Mouse (Mus musculus) embryonic facial prominence, embryonic 12.5 days (tissue): Measurements from ENCODE around the gene Tecr. TPM values are rescaled to one million over a fixed set of nuclear protein-coding genes. Genes with fewer than 3 reads are reported as not detected.

Experiments
- ATAC-seq: fragments of 200-750 bp; cut with Nextera tagmentation; 2 replicates; pipeline ENCODE4 v1.8.0; 2017; ENCODE audit not compliant: insufficient number of reproducible peaks, insufficient read depth, low FRiP score, low TSS enrichment
- H3K27ac ChIP-seq: fragments of 300-500 bp; sonication (generic); 2 replicates; pipeline ENCODE4 v1.5.1; 2016; ENCODE audit warnings: mild to moderate bottlenecking
- H3K27me3 ChIP-seq: fragments of 300-500 bp; sonication (generic); 2 replicates; pipeline ENCODE4 v1.6.1; 2016; ENCODE audit warnings: mild to moderate bottlenecking, moderate library complexity
- H3K36me3 ChIP-seq: fragments of 300-500 bp; sonication (generic); 2 replicates; pipeline ENCODE4 v1.6.1; 2016; ENCODE audit warnings: mild to moderate bottlenecking
- H3K4me1 ChIP-seq: fragments of 300-500 bp; sonication (generic); 2 replicates; pipeline ENCODE4 v1.6.1; 2016
- H3K4me2 ChIP-seq: fragments of 300-500 bp; sonication (generic); replicated peaks from 2 replicates; pipeline ENCODE4 v1.6.1; 2016; ENCODE audit warnings: mild to moderate bottlenecking, moderate library complexity
- H3K4me3 ChIP-seq: fragments of 300-500 bp; sonication (generic); 2 replicates; pipeline ENCODE4 v1.5.1; 2016; ENCODE audit warnings: mild to moderate bottlenecking
- H3K9ac ChIP-seq: fragments of 300-500 bp; sonication (generic); 2 replicates; pipeline ENCODE4 v1.6.1; 2016; ENCODE audit warnings: mild to moderate bottlenecking, moderate library complexity
- H3K9me3 ChIP-seq: fragments of 300-500 bp; sonication (generic); 2 replicates; pipeline ENCODE4 v1.6.1; 2016; ENCODE audit warnings: mild to moderate bottlenecking, moderate library complexity
- WGBS: fragments of 180-500 bp; shearing (Covaris S2); methylation state at CpG from one replicate; pipeline ENCODE4 v1.1.7; 2016; 5-methylcytosine and 5-hydroxymethylcytosine counted together
- polyA plus RNA-seq: library from polyadenylated mRNA; unstranded; fragments of >200 nt; fragmentation: Nextera tagmentation; extraction: Ambion mirVana; gene quantifications from 2 replicates; pipeline ENCODE4 v1.2.1, GENCODE M21; 2016

Gene Tecr
- 588 TPM in 2 replicates for polyA plus RNA-seq

- under 1% methylated on average over 69 of the region's 69 CpGs for WGBS
Measured at GRCm38 (mm10) chr8:83607661-83608397, at the start of gene Tecr, which contains the start of gene Dnajb1. TSS of gene Tecr (minus strand) at chr8:83607971. TSS of gene Dnajb1 (plus strand) at chr8:83608193.

DNA sequence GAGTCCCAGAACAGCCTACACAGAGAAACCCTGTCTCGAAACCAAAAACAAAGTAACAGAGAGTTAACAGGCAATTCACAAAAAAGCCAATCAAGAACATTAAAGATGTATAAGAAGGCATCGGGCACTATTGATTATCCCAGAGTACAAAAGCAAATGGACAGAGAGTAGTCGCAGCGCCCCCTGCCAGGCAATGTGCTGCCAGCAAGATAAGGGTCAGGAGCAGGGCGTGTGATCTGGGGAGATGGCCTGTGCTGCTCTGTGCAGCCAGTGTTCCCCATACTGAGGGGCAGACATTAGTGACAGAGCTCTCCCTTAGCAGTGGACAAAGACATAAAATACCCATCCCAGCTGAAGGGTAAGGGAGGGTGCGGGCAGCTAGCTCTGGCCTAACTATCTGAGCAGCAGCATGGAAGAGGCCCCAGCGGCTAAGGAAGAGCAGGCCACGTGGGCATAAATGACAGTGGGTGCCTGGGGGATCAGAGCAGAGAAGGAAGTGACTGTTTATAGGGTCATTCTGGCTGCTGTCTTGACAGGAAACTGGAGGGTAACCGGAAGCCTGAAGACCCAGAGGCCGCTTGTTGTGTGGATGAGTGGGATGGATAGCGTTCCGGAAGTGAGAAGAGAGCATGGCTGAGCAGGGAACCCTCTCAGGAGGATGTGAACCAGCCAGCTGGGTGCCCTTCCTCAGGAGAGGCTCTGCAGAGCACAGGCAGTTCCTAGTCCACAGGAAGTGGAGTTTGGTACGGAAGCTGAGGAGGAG is 48.9 kb upstream of the Tecr start:
- no peak overlapping the region for H3K4me2 ChIP-seq
- peaks cover 11% of the 10 kb centered on the region for H3K36me3 ChIP-seq
- no peaks in the 10 kb centered on the region for H3K27me3 ChIP-seq
- no peak overlapping the region for H3K4me3 ChIP-seq
- WGBS: 77% methylated on average over 13 of the region's 13 CpGs
- H3K4me1 ChIP-seq: peaks cover 31% of the 10 kb centered on the region
- no peak overlapping the region for H3K9ac ChIP-seq
- no peak overlapping the region for H3K27ac ChIP-seq
- ATAC-seq: no peak
- no peaks in the 10 kb centered on the region for H3K9me3 ChIP-seq

More at GRCm38 (mm10) chr8:83607661-83608397, at the start of gene Tecr, which contains the start of gene Dnajb1:
- Histone ChIP-seq H3K4me2 (peak within 1 kb of the TSS; percentile 73), H3K9me3 (no peaks in the 10 kb centered on the region), H3K9ac (peak within 1 kb of the TSS; percentile 78), H3K36me3 (peaks cover 31% of the 10 kb centered on the region), H3K27me3 (no peaks in the 10 kb centered on the region), H3K4me1 (peaks cover 14% of the 10 kb centered on the region), H3K27ac (peak within 1 kb of the TSS; percentile 98), H3K4me3 (peak within 1 kb of the TSS; percentile 82)
- peak; percentile 93 for ATAC-seq

DNA sequence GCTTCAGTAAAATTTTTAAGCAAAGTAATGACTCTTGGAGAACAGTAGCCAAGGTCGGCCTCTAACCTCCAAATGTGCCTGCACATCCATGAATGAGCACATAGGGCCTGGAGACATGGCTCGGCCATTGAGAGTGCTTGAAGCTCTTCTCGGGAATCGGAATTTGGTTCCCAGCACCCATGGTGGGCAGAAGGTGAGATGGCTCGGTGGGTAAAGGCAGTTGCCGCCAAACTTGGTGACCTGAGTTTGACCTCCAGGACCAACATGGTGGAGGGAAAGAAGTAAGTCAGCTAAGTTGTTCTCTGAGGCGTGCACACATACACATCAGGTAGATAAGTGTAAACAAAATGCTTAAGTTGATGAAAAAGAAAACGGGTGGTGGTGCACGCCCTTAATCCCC is 48.3 kb upstream of the Tecr start:
- Histone ChIP-seq H3K9me3 (no peaks in the 10 kb centered on the region), H3K4me3 (no peak overlapping the region), H3K27ac (no peak overlapping the region), H3K27me3 (no peaks in the 10 kb centered on the region), H3K4me2 (no peak overlapping the region), H3K4me1 (peaks cover 25% of the 10 kb centered on the region), H3K9ac (no peak overlapping the region), H3K36me3 (peaks cover 11% of the 10 kb centered on the region)
- ATAC-seq: no peak
- WGBS: 91% methylated on average over 9 of the region's 9 CpGs

- no peak for ATAC-seq
- Histone ChIP-seq H3K4me2 (no peak overlapping the region), H3K4me3 (no peak overlapping the region), H3K4me1 (peaks cover 11% of the 10 kb centered on the region), H3K27ac (no peak overlapping the region), H3K36me3 (peaks cover 11% of the 10 kb centered on the region), H3K9me3 (no peaks in the 10 kb centered on the region), H3K27me3 (no peaks in the 10 kb centered on the region), H3K9ac (no peak overlapping the region)
- WGBS: 92% methylated on average over 6 of the region's 6 CpGs
Measured at GRCm38 (mm10) chr8:83654725-83655124, 47.0 kb upstream of the Tecr start.

DNA sequence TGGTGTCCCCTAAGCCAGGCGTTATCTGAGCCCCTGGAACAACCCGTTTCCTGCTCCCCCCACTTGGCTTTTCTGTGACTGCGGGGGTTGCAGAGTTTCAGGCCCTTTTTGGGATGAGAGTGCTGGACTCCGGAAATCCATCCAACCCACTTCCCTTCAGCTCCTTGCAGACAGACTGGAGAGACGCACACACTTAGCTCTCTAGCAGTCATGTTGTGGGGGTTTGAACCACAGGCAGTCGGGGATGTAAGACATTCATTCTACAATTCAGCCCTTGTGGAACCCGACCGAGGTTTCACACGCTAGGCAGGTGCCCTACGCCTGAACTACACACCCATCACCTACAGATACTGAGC is 45.9 kb upstream of the Tecr start:
- WGBS: 37% methylated on average over 10 of the region's 10 CpGs
- H3K27ac ChIP-seq: peak overlapping the region; percentile 78

DNA sequence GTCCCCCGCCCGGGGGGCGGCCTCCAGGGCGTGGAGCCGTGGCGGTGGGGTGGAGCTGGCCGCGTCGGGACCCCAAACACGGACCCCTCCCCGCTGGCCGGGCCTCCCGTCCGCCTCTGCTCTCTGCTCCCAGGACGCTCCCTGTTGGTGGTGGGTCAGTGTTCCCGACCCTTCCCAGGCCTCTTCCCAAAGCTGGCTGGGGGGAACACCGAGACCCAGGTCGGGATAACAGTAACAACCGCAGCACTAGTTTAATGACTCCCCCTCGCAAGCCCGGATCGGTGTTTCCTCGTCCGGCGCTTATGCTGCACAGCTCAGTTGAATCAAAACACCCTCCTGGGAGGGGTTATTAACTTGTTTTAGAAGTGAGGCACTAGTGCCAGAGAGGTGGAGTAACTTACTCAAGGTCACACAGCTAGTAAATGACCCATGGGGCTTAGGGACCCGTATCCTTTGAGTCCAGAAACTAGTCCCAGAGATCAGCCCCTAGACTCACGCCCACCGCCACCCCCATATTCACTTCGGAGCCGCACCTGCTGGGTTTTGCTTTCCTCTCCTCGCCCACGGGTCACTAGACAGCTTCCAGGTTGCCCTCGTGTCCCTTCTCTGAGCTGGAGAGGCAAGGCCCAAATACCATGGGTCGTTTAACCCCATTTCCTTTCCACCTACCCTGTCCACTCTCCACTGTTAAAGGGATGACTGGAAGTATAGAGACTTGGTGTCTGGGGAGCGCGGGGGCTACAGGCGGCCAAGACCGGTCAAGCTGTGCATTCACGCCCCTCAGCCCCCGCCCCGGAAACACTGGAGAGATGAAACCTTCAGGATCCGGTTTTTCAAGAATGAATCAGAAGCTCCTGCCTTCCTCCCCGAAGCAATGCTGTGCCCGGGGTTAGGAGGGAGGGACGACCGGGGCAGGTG is 45.2 kb upstream of the Tecr start:
- no peak; the same call in 1 of the 2 replicates for ATAC-seq
- Histone ChIP-seq H3K36me3 (peaks cover 7% of the 10 kb centered on the region), H3K4me1 (peaks cover 11% of the 10 kb centered on the region), H3K4me3 (peak overlapping the region; percentile 91), H3K4me2 (peak overlapping the region; percentile 95), H3K27ac (peak overlapping the region; percentile 78), H3K9ac (peak overlapping the region; percentile 87), H3K9me3 (no peaks in the 10 kb centered on the region), H3K27me3 (no peaks in the 10 kb centered on the region)
- 1% methylated on average over 46 of the region's 46 CpGs for WGBS

More for the DNA sequence above, 45.9 kb upstream of the Tecr start:
- peak overlapping the region; percentile 95 for H3K4me2 ChIP-seq
- H3K4me3 ChIP-seq: peak overlapping the region; percentile 91
- no peak for ATAC-seq
- no peaks in the 10 kb centered on the region for H3K27me3 ChIP-seq
- no peaks in the 10 kb centered on the region for H3K9me3 ChIP-seq
- peaks cover 9% of the 10 kb centered on the region for H3K36me3 ChIP-seq
- peaks cover 11% of the 10 kb centered on the region for H3K4me1 ChIP-seq
- peak overlapping the region; percentile 87 for H3K9ac ChIP-seq

DNA sequence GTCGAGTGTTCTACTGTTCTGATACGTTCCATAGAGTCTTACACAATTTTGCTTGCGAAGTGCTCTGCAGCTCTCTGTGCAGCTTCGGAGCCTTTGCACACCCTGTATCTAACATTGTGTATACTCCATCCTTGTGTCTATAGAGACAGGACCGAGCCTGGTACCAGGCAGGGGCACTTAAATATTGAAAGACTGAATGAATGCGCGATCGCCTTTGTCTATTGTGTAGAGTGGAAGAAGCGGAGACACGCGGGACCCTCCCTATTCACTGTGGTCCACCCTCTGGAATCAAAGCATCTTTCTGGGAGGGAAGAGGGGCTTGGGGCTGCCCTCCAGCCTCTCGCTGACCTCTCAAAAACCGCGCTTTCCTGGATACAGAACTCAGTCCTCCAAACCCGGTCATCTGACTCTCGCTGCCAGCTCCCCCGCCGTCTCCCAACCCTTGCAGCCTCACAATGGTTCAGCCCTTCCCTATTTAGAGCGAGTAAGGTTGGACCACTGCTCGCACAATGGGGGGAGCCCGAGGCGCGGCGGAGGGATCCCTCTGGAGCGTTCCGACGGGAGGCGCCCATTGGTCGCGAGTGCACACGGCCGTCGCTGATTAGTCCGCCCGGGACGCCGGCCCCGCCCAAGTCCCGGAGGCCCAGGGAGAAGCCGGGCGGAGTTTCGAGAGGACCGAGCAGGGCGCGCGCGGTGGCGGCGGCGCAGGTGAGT is 44.4 kb upstream of the Tecr start, which contains the start of gene Gipc1:
Gipc1 (plus strand) TSS at position 648 of the 714 bp plus-strand sequence.
- Histone ChIP-seq H3K4me1 (peaks cover 11% of the 10 kb centered on the region), H3K27me3 (no peaks in the 10 kb centered on the region), H3K4me2 (peak within 1 kb of the TSS; percentile 95), H3K27ac (peak within 1 kb of the TSS; percentile 90), H3K4me3 (peak within 1 kb of the TSS; percentile 91), H3K9ac (peak within 1 kb of the TSS; percentile 87), H3K9me3 (no peaks in the 10 kb centered on the region), H3K36me3 (peaks cover 3% of the 10 kb centered on the region; the same call in 1 of the 2 replicates)
- peak; percentile 96 for ATAC-seq
- 5% methylated on average over 50 of the region's 50 CpGs for WGBS

DNA sequence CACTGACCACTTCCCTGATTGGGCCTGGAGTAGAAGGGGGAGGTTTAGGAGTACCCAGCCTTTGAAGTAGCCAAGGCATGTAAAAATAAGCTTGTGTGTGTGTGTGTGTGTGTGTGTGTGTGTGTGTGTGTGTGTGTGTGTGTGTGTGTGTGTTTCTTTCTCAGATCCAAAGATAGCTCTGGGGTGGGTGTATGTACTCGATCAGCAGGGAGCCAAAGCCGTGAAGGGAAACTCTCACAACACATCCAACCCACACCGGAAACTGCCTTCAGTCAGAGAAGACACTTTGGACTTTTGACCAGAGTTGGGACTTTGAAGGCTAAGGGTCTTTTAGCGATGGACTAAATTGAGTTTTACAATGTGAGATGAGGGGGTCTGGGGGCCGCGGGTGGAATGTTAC is 41.9 kb upstream of the Tecr start:
- no peak for ATAC-seq
- WGBS: 90% methylated on average over 6 of the region's 6 CpGs
- no peaks in the 10 kb centered on the region for H3K27me3 ChIP-seq
- H3K9me3 ChIP-seq: no peaks in the 10 kb centered on the region
- H3K9ac ChIP-seq: no peak overlapping the region
- no peak overlapping the region for H3K4me3 ChIP-seq
- H3K4me2 ChIP-seq: no peak overlapping the region
- no peak overlapping the region for H3K27ac ChIP-seq
- peaks cover 16% of the 10 kb centered on the region for H3K4me1 ChIP-seq
- no peaks in the 10 kb centered on the region for H3K36me3 ChIP-seq

DNA sequence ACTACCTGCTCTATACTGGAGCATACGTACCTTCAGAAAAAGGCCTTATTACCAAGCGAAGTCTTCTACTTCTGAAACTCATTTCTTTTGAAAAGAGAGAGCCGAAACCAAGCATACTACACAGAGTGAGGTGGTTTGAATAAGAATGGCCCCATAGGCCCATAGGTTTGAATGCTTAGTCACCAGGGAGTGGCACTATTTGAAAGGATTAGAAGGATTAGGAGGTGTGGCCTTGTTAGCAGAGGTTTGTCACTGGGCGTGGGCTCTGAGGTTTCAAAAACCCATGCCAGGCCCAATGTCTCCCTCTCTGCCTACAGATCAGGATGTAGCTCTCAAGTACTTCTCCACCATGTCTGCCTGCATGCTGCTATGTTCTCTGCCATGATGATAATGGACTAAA is 40.3 kb upstream of the Tecr start:
- H3K27ac ChIP-seq: no peak overlapping the region
- no peaks in the 10 kb centered on the region for H3K9me3 ChIP-seq
- WGBS: 92% methylated on average over 4 of the region's 4 CpGs
- no peaks in the 10 kb centered on the region for H3K27me3 ChIP-seq
- H3K4me3 ChIP-seq: no peak overlapping the region
- H3K4me1 ChIP-seq: peaks cover 5% of the 10 kb centered on the region
- no peak overlapping the region for H3K4me2 ChIP-seq
- no peaks in the 10 kb centered on the region for H3K36me3 ChIP-seq
- ATAC-seq: no peak
- H3K9ac ChIP-seq: no peak overlapping the region

DNA sequence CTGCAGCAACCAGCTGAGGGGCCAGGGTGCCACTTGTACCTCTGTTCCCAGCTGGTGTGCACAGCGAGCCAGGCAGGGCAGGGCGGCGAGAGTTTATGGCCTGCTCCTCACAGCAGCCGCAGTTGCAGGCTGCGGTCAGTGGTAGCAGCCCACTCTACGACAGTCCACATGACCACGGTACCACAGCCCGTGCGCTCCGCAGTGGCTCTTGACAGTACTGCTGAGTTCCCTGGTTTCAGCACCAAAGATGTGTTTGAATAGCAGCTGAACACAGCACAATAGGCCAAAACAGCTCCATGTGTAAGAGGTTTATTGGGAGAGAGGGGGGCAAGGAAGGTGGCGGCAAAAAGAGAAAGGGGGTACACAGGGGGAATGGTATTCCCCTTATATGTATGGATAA is 39.7 kb upstream of the Tecr start:
- no peak for ATAC-seq
- no peaks in the 10 kb centered on the region for H3K9me3 ChIP-seq
- peaks cover 5% of the 10 kb centered on the region; the same call in 1 of the 2 replicates for H3K4me1 ChIP-seq
- H3K36me3 ChIP-seq: no peaks in the 10 kb centered on the region
- no peak overlapping the region for H3K4me2 ChIP-seq
- WGBS: 92% methylated on average over 11 of the region's 11 CpGs
- no peak overlapping the region for H3K4me3 ChIP-seq
- H3K27ac ChIP-seq: no peak overlapping the region
- H3K27me3 ChIP-seq: no peaks in the 10 kb centered on the region
- H3K9ac ChIP-seq: no peak overlapping the region

GRCm38 (mm10) chr8:83639649-83640048 is 31.9 kb upstream of the Tecr start:
- 81% methylated on average over 5 of the region's 5 CpGs for WGBS
- no peak overlapping the region for H3K4me3 ChIP-seq
- no peaks in the 10 kb centered on the region for H3K36me3 ChIP-seq
- H3K27me3 ChIP-seq: no peaks in the 10 kb centered on the region
- H3K9me3 ChIP-seq: 0 out of 2 replicates have a peak, but pooled peaks cover 3% of the 10 kb centered on the region
- H3K4me1 ChIP-seq: no peaks in the 10 kb centered on the region
- no peak for ATAC-seq
- H3K9ac ChIP-seq: no peak overlapping the region
- no peak overlapping the region for H3K27ac ChIP-seq
- no peak overlapping the region for H3K4me2 ChIP-seq
